Mouse (Mus musculus) liver, postnatal 0 days (tissue): ENCODE data around the gene Pet117.

Experiments
- CTCF ChIP-seq: sonication (generic); IDR thresholded peaks from 2 replicates; pipeline ENCODE4 v1.5.1; 2016; ENCODE audit warnings: antibody characterized with exemption, low read depth
- EP300 ChIP-seq: IDR thresholded peaks from 2 replicates; pipeline ENCODE4 v1.6.1; 2016; ENCODE audit warnings: antibody characterized with exemption, low read depth, mild to moderate bottlenecking

DNA sequence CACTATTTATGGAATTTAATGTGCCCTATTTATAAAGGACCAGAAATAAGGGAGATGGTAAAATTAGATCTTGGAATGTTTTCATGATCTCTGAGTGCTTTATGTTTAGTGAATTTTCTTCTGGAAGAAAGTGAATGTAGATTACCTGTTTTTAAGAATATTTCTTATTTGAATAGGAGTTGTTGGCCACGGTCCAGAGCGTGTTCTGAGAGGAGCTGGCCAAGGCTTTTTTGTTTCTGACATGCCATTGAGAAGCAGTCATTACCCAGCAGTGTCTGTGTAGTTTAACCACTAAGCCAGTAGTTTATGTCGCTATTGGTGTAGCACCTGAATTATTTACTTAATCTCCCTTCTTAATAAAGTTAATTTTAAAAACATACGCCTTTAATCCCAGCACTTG, 12.9 kb downstream of the Pet117 start:
- TF ChIP-seq CTCF (no peak), EP300 (no peak)
